Mouse (Mus musculus) ZHBTc4 (cell line): Measurements from ENCODE around the gene Ezr.

Experiments used
- DNase-seq: peaks from one replicate; pipeline ENCODE4 v3.0.0-alpha.2; 2011; ENCODE audit warnings: low read depth, low spot score

Ezr gene

GRCm38 (mm10) chr17:6769602-6770001 lies 13.0 kb downstream of the Ezr start:
- DNase-seq = no peak

GRCm38 (mm10) chr17:6768301-6768788 lies 14.2 kb downstream of the Ezr start:
- no peak for DNase-seq

GRCm38 (mm10) chr17:6767771-6768170 lies 14.8 kb downstream of the Ezr start:
- DNase-seq = no peak

GRCm38 (mm10) chr17:6766823-6767222 lies 15.8 kb downstream of the Ezr start:
- DNase-seq = no peak

GRCm38 (mm10) chr17:6765886-6766285 lies 16.7 kb downstream of the Ezr start:
- DNase-seq = peak; percentile 78

GRCm38 (mm10) chr17:6764730-6765129 lies 17.9 kb downstream of the Ezr start:
- no peak for DNase-seq

- no peak for DNase-seq
These were observed 18.4 kb downstream of the Ezr start for GRCm38 (mm10) chr17:6764227-6764593.

GRCm38 (mm10) chr17:6763513-6764226 lies 18.9 kb downstream of the Ezr start:
- no peak for DNase-seq

- DNase-seq = peak; percentile 54
These were observed 22.8 kb downstream of the Ezr start for GRCm38 (mm10) chr17:6759717-6760292.

- DNase-seq = no peak
These were observed 23.7 kb downstream of the Ezr start for GRCm38 (mm10) chr17:6758845-6759244.

GRCm38 (mm10) chr17:6757902-6758301 lies 24.7 kb downstream of the Ezr start:
- DNase-seq = no peak

GRCm38 (mm10) chr17:6755873-6756272 lies 26.7 kb downstream of the Ezr start:
- DNase-seq = no peak

GRCm38 (mm10) chr17:6755176-6755575 lies 27.4 kb downstream of the Ezr start:
- no peak for DNase-seq

- DNase-seq = no peak
These were observed 30.2 kb downstream of the Ezr start for GRCm38 (mm10) chr17:6752375-6752774.

GRCm38 (mm10) chr17:6751221-6751859 lies 31.2 kb downstream of the Ezr start:
- peak; percentile 49 for DNase-seq

GRCm38 (mm10) chr17:6748779-6749464 lies 33.7 kb downstream of the Ezr start:
- no peak for DNase-seq

GRCm38 (mm10) chr17:6747478-6747877 lies 35.1 kb downstream of the Ezr start:
- no peak for DNase-seq

- DNase-seq = no peak
These were observed 35.9 kb downstream of the Ezr start for GRCm38 (mm10) chr17:6746452-6747231.

- DNase-seq = no peak
These were observed 36.6 kb downstream of the Ezr start for GRCm38 (mm10) chr17:6745975-6746374.

- no peak for DNase-seq
These were observed 37.1 kb downstream of the Ezr start for GRCm38 (mm10) chr17:6745503-6745902.

GRCm38 (mm10) chr17:6744871-6745270 lies 37.7 kb downstream of the Ezr start:
- no peak for DNase-seq
